Mouse (Mus musculus) stomach, postnatal 0 days (tissue): ENCODE results near the gene Krt19. TPM values are rescaled to one million over a fixed set of nuclear protein-coding genes. Genes with fewer than 3 reads are reported as not detected.

ENCODE experiments used
- ATAC-seq: fragments of 200-750 bp; cut with Nextera tagmentation; 2 replicates; pipeline ENCODE4 v1.8.0; 2017; ENCODE audit not compliant: low FRiP score, low TSS enrichment
- DNase-seq: peaks from one replicate; pipeline ENCODE4 v3.0.0-alpha.2; 2016; ENCODE audit warnings: low spot score
- H3K27ac ChIP-seq: fragments of 300-500 bp; sonication (generic); replicated peaks from 2 replicates; pipeline ENCODE4 v1.5.1; 2014; ENCODE audit warnings: mild to moderate bottlenecking, control low read depth
- H3K27me3 ChIP-seq: fragments of 300-500 bp; sonication (generic); 2 replicates; pipeline ENCODE4 v1.6.1; 2014; ENCODE audit warnings: low read length; ENCODE audit not compliant: control insufficient read depth, insufficient read depth
- H3K36me3 ChIP-seq: fragments of 300-500 bp; sonication (generic); 2 replicates; pipeline ENCODE4 v1.6.1; 2014; ENCODE audit warnings: low read length, mixed read lengths; ENCODE audit not compliant: control insufficient read depth, insufficient read depth
- H3K4me1 ChIP-seq: fragments of 300-500 bp; sonication (generic); replicated peaks from 2 replicates; pipeline ENCODE4 v1.6.1; 2014; ENCODE audit warnings: antibody characterized with exemption; ENCODE audit not compliant: control insufficient read depth, insufficient read depth
- H3K4me2 ChIP-seq: fragments of 300-500 bp; sonication (generic); replicated peaks from 2 replicates; pipeline ENCODE4 v1.6.1; 2014; ENCODE audit warnings: low read depth, mild to moderate bottlenecking, control low read depth, moderate library complexity
- H3K4me3 ChIP-seq: fragments of 300-500 bp; sonication (generic); 2 replicates; pipeline ENCODE4 v1.5.1; 2014; ENCODE audit warnings: low read depth, low read length, control low read depth
- H3K9ac ChIP-seq: fragments of 300-500 bp; sonication (generic); 2 replicates; pipeline ENCODE4 v1.6.1; 2014; ENCODE audit warnings: mild to moderate bottlenecking, low read length, control low read depth, mixed read lengths
- H3K9me3 ChIP-seq: fragments of 300-500 bp; sonication (generic); 2 replicates; pipeline ENCODE4 v1.6.1; 2016; ENCODE audit warnings: low read length; ENCODE audit not compliant: control insufficient read depth
- CTCF ChIP-seq: IDR thresholded peaks from 2 replicates; pipeline ENCODE4 v1.5.1; 2016; ENCODE audit warnings: antibody characterized with exemption, low read depth, mild to moderate bottlenecking, moderate library complexity
- EP300 ChIP-seq: optimal IDR thresholded peaks from 2 replicates; pipeline ENCODE3; 2016; ENCODE audit warnings: antibody characterized with exemption
- WGBS: fragments of 180-500 bp; shearing (Covaris S2); extraction: QIAGEN DNeasy Blood & Tissue Kit; methylation state at CpG from one replicate; pipeline ENCODE4 v1.1.7; 2014; 5-methylcytosine and 5-hydroxymethylcytosine counted together
- polyA plus RNA-seq: library from polyadenylated mRNA; unstranded; fragments of >200 nt; fragmentation: Nextera tagmentation; extraction: Ambion mirVana; gene quantifications from 2 replicates; pipeline ENCODE4 v1.2.1, GENCODE M21; 2015

Krt19 gene
- polyA plus RNA-seq, 1 experiment from 2014 or later: 1,512 TPM

DNA sequence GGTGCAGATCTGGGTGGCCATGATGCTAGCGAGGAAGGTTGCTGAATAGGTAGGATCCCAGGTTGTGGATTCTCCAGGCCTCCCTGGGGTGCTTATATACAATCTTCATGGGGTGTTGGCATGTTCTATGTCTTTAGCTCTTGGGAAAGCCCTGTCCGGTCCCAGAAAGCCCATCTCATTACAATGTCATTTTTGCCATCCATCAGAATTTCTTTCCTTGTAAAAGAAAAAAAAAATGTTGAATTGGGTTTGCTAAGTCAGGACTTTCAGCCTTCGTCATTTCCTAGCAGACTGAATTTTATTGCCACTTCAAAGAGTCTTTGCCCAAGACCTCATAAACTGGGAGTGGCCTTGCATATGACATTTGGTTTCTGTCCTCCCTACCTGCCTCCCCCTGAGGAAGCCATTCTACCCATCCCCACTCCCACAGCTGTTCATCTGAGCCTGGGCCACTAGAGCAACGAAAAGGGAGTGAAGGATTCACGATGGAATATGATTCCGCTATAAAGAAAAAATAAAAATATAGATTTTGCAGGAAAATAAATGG is 42.8 kb downstream of the Krt19 start, which contains the start of gene Krt36:
Gene Krt36, minus strand, starts transcription at position 51 of the 547 bp plus-strand sequence.
- TF ChIP-seq CTCF (no peak), EP300 (no peak)
- Histone ChIP-seq H3K9ac (no peak within 1 kb of the TSS), H3K9me3 (no peaks in the 10 kb centered on the region), H3K36me3 (no peaks in the 10 kb centered on the region), H3K27ac (no peak within 1 kb of the TSS), H3K4me3 (no peak within 1 kb of the TSS), H3K4me1 (no peaks in the 10 kb centered on the region), H3K4me2 (no peak within 1 kb of the TSS), H3K27me3 (no peaks in the 10 kb centered on the region)
- ATAC-seq: no peak
- WGBS: 86% methylated on average over 6 of the region's 6 CpGs
- DNase-seq: no peak

DNA sequence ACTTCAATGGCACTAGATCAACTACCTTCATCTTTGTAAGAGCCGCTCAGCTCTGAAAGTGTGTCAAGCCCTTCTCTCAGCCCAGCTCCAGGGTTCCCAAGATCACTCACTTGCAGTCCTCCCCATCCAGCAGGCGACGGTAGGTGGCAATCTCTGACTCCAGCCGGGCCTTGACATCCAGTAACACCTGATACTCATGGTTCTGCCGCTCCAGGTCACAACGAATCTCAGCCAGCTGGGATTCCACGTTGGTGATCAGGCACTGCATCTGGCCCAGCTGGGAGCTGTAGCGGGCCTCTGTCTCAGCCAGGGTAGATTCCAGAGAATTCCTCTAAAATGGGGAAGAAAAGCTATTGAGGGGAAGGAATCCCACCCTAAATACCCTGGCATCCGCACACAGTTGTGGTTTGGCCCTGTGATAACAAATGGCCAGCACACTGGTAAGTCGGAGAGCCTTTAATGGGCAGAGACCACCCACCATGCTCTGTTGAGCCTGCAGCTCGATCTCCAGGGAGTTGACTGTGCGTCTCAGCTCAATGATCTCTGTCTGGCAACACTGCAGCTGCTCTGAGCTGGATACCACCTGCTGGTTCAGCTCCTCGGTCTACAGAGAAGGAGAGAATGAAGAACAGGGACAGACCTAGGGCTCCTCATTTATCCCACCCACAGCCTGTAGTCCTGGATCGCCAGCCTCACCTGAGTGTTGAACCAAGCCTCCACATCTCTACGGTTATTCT is 45.6 kb downstream of the Krt19 start:
- no peak overlapping the region for H3K9ac ChIP-seq
- no peak overlapping the region for H3K4me3 ChIP-seq
- ATAC-seq (no peak), DNase-seq (no peak)
- H3K4me2 ChIP-seq: no peak overlapping the region
- no peaks in the 10 kb centered on the region for H3K36me3 ChIP-seq
- no peaks in the 10 kb centered on the region for H3K9me3 ChIP-seq
- H3K4me1 ChIP-seq: 0 out of 2 replicates have a peak, but pooled peaks cover 2% of the 10 kb centered on the region
- no peaks in the 10 kb centered on the region for H3K27me3 ChIP-seq
- H3K27ac ChIP-seq: no peak overlapping the region
- 63% methylated on average over 15 of the region's 15 CpGs for WGBS
- TF ChIP-seq CTCF (0 out of 2 replicates have a peak, but pooled peaks have one; percentile 12), EP300 (no peak)

DNA sequence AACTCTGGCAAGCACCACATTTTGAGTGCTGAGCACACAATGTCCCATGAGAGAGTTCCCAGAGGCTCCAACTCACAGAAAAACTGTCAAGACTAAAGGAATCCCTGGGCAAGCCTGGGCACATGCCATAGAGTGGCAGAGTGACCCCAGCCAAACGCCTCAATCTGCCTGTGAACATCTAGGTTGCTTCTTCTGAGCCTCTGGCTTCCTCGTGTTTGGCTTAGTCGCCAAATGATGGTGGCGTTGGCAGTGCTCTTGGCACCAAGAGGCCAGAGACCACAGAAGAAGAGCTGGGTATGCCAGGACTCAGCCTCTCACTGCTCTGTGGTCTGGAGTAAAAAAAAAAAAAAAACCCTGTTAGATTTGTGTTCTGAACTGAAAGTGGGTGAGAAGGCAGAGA is 48.1 kb downstream of the Krt19 start:
- H3K36me3 ChIP-seq: no peaks in the 10 kb centered on the region
- H3K9ac ChIP-seq: no peak overlapping the region
- TF ChIP-seq CTCF (no peak), EP300 (no peak)
- DNase-seq (no peak), ATAC-seq (no peak)
- peak overlapping the region; percentile 35; the same call in 1 of the 2 replicates for H3K27ac ChIP-seq
- 83% methylated on average over 4 of the region's 4 CpGs for WGBS
- no peak overlapping the region for H3K4me3 ChIP-seq
- H3K4me1 ChIP-seq: 0 out of 2 replicates have a peak, but pooled peaks cover 2% of the 10 kb centered on the region
- no peaks in the 10 kb centered on the region for H3K9me3 ChIP-seq
- H3K27me3 ChIP-seq: no peaks in the 10 kb centered on the region
- H3K4me2 ChIP-seq: no peak overlapping the region

DNA sequence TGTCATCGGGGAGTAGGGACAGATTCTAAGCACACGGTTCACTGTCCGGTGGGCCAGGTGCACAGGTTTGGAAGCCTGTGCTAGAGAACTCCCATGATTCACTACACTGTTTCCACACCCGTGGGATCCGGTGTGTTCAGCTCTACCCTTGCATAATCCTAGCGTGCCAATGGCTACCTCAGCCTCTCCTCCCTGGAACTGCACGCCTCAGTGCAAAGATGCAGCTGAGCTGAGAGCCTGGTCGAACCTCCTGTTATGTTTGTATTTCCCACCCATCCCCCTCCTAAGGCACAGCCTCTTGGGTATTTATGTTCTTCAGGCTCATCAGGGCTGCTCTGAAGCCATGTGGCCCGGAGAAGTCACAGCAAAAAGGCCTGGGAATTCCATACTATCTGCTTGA is 50.6 kb downstream of the Krt19 start:
- 0 out of 2 replicates have a peak, but pooled peaks cover 2% of the 10 kb centered on the region for H3K4me1 ChIP-seq
- no peak overlapping the region for H3K9ac ChIP-seq
- DNase-seq (no peak), ATAC-seq (no peak)
- H3K36me3 ChIP-seq: no peaks in the 10 kb centered on the region
- no peaks in the 10 kb centered on the region for H3K27me3 ChIP-seq
- no peak overlapping the region for H3K4me2 ChIP-seq
- TF ChIP-seq EP300: no peak
- TF ChIP-seq CTCF: no peak
- H3K27ac ChIP-seq: no peak overlapping the region
- H3K4me3 ChIP-seq: no peak overlapping the region
- H3K9me3 ChIP-seq: no peaks in the 10 kb centered on the region
- 59% methylated on average over 9 of the region's 9 CpGs for WGBS

DNA sequence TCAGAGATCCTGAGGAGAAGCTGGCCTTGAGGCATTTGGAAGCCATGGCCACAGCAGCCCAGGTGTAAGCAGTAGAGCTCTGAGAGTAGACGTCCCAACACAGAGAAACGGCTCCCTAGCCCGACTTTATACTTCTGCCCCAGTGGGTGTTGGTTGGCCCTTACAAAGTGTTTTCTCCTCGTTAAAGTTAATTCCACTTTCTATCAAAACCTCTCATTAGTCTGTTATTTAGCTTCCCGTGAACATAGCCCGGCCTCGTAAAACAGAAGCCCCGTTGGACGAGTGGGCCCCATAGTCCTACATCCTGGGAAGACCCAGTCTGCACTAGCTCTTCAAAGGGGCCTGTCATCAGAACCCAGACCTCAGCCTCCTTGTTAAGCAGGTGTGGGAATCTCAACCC is 52.3 kb downstream of the Krt19 start, which contains the start of gene Krt35:
Gene Krt35, minus strand, starts transcription at position 101 of the 400 bp plus-strand sequence.
- Histone ChIP-seq H3K36me3 (no peaks in the 10 kb centered on the region), H3K27ac (no peak within 1 kb of the TSS), H3K4me3 (no peak within 1 kb of the TSS), H3K27me3 (no peaks in the 10 kb centered on the region), H3K9ac (no peak within 1 kb of the TSS), H3K4me2 (no peak within 1 kb of the TSS), H3K4me1 (0 out of 2 replicates have a peak, but pooled peaks cover 2% of the 10 kb centered on the region), H3K9me3 (no peaks in the 10 kb centered on the region)
- WGBS: 85% methylated on average over 9 of the region's 9 CpGs
- ATAC-seq: no peak
- no peak for TF ChIP-seq EP300
- no peak for TF ChIP-seq CTCF
- DNase-seq: no peak

Other genes starting within 250 kb of the Krt19 start
- gene Krtap31-1, start 240.7 kb downstream of the Krt19 start, polyA plus RNA-seq: not detected in 2 replicates
- gene Gm11565, start 233.9 kb downstream of the Krt19 start, polyA plus RNA-seq: not detected in 2 replicates
- not detected in 2 replicates for gene Krtap31-2, start 212.4 kb downstream of the Krt19 start, polyA plus RNA-seq
- not detected in 2 replicates for gene Krtap9-5, start 200.2 kb downstream of the Krt19 start, polyA plus RNA-seq
- gene Krtap29-1, start 169.6 kb downstream of the Krt19 start, polyA plus RNA-seq: not detected in 2 replicates
- 0.10 TPM in 1 of 2 replicates, not detected in the other for gene Krtap16-1, start 162.1 kb downstream of the Krt19 start, polyA plus RNA-seq
- 0.25 and 0.27 TPM in 2 replicates for gene Krtap17-1, start 154.7 kb downstream of the Krt19 start, polyA plus RNA-seq
- gene Krt33a, start 132.5 kb downstream of the Krt19 start, polyA plus RNA-seq: 0.05 and 0.17 TPM in 2 replicates
- 0.06 TPM in 1 of 2 replicates, not detected in the other for gene Krt33b, start 118.8 kb downstream of the Krt19 start, polyA plus RNA-seq
- gene Krt34, start 107.1 kb downstream of the Krt19 start, polyA plus RNA-seq: 0.99 and 1.0 TPM in 2 replicates
- not detected in 2 replicates for gene Krt31, start 98.1 kb downstream of the Krt19 start, polyA plus RNA-seq
- gene Krt32, start 60.4 kb downstream of the Krt19 start, polyA plus RNA-seq: 0.59 and 0.65 TPM in 2 replicates
- gene Krt35, start 52.4 kb downstream of the Krt19 start, polyA plus RNA-seq: 0.21 and 0.33 TPM in 2 replicates
- 0.30 and 0.48 TPM in 2 replicates for gene Krt36, start 43.0 kb downstream of the Krt19 start, polyA plus RNA-seq
- gene Krt13, start 27.1 kb downstream of the Krt19 start, polyA plus RNA-seq: 2,802 and 3,195 TPM in 2 replicates
- 758 and 921 TPM in 2 replicates for gene Krt15, start 12.7 kb downstream of the Krt19 start, polyA plus RNA-seq
- 0.04 TPM in 1 of 2 replicates, not detected in the other for gene Krt9, start 44.6 kb upstream of the Krt19 start, polyA plus RNA-seq
- 279 and 287 TPM in 2 replicates for gene Krt14, start 58.9 kb upstream of the Krt19 start, polyA plus RNA-seq
- 2.1 and 4.0 TPM in 2 replicates for gene Krt16, start 100.2 kb upstream of the Krt19 start, polyA plus RNA-seq
- gene Krt17, start 112.4 kb upstream of the Krt19 start, polyA plus RNA-seq: 46.4 and 63.4 TPM in 2 replicates
- gene Krt42, start 121.2 kb upstream of the Krt19 start, polyA plus RNA-seq: 0.10 and 0.12 TPM in 2 replicates
- gene Eif1, start 171.2 kb upstream of the Krt19 start, polyA plus RNA-seq: 1,487 and 1,495 TPM in 2 replicates
- gene Gast, start 185.7 kb upstream of the Krt19 start, polyA plus RNA-seq: 52.0 and 84.7 TPM in 2 replicates
- gene Hap1, start 207.5 kb upstream of the Krt19 start, polyA plus RNA-seq: 7.9 and 10.1 TPM in 2 replicates
- 234 and 259 TPM in 2 replicates for gene Jup, start 249.1 kb upstream of the Krt19 start, polyA plus RNA-seq